Mouse (Mus musculus) right cerebral cortex, postnatal 4 days (tissue): ENCODE data around the gene Id3.

Experiments used
- DNase-seq: peaks from one replicate; pipeline ENCODE4 v3.0.0-alpha.2; 2022

The Id3 gene

DNA sequence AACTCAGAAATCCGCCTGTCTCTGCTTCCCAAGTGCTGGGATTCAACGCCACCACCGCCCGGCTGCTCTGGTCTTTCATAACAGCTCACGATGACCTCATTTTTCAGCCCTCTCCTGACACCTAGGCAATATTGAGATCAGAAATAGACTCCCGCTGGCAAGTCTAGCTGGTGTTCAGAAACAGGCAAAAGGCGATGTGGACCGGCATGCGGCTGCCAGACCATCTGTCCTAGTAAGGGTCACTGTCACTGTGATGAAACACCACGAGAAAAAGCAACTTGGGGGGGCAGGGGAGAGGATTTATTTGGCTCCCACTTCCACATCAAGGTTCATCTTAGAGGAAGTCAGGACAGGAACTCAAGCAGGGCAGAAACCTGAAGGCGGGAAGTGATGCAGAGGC is 17.8 kb upstream of the Id3 start:
- DNase-seq, result no peak

DNA sequence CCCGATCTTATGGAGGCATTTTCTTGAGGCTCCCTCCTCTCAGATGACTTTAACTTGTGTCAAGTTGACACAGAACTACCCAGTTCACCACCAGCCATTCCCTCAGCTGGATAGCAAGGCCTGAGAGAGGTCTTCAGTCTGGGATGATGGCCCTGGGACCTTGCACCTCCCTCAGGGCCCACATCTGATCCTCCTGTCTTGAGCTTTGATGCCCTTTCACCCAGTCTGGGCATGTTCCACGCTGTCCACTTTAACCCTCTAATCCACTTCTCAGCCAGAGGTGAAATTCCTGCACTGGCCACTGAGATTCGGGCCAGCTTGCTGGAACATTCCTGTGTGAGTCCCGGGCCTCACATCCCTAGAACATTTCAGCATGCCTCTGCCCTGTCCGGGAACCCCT is 17.3 kb upstream of the Id3 start:
- no peak for DNase-seq

DNA sequence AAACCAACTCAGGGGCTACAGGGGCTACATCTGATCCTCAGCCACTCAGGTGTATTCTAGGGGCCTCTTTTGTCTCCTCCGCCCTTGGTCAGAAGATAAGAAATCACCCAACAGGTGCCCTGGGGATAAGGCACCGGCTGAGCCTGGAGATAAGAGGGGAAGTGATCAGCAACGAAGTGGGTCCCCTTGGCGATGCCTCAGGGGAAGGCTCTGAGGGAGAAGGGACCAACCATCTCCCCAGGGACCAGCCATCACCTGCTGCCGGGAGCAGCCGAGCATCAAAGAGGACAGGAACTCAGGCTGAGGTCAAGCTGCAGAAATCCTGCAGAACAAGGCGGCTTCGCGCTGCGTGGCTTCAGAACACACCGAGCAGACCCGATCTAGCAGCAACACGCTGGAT is 15.6 kb upstream of the Id3 start:
- DNase-seq, result no peak

DNA sequence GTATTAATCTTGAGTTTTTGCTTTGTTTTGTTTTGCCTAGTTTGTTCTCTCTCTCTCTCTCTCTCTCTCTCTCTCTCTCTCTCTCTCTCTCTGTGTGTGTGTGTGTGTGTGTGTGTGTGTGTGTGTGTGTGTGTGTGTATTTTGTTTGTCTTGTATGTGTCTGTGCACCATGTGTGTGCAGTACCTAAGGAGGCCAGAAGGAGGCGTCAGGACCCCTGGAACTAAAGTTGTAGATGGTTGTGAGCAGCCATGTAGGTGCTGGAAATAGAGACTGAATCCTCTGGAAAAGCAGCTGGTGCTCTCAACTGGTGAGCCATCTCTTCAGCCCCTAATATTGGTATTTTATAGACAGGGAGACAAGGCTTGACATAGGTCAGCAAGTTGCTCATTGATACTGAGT is 13.5 kb upstream of the Id3 start:
- DNase-seq, result no peak

DNA sequence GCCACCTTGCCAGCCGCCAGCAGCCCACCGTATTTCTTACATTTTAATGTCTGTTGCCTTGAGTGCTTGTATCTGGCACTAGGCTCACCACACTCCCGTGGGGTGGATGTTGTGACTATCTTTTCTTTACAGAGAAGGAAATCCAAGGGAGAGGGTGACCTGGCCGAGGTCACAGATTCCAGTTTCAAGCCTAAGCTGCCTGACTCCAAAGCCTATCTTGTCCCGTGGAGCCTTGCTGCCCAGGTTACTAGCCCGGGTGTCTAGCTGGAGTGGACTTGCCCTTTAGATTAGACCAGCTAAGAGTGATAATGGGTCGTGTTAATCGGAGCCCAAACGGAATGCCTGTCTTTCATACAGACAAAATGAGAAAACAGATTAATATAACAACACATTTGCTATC is 9.5 kb upstream of the Id3 start:
- no peak for DNase-seq

GRCm38 (mm10) chr4:136134418-136134977 is 8.8 kb upstream of the Id3 start:
- DNase-seq, result no peak

DNA sequence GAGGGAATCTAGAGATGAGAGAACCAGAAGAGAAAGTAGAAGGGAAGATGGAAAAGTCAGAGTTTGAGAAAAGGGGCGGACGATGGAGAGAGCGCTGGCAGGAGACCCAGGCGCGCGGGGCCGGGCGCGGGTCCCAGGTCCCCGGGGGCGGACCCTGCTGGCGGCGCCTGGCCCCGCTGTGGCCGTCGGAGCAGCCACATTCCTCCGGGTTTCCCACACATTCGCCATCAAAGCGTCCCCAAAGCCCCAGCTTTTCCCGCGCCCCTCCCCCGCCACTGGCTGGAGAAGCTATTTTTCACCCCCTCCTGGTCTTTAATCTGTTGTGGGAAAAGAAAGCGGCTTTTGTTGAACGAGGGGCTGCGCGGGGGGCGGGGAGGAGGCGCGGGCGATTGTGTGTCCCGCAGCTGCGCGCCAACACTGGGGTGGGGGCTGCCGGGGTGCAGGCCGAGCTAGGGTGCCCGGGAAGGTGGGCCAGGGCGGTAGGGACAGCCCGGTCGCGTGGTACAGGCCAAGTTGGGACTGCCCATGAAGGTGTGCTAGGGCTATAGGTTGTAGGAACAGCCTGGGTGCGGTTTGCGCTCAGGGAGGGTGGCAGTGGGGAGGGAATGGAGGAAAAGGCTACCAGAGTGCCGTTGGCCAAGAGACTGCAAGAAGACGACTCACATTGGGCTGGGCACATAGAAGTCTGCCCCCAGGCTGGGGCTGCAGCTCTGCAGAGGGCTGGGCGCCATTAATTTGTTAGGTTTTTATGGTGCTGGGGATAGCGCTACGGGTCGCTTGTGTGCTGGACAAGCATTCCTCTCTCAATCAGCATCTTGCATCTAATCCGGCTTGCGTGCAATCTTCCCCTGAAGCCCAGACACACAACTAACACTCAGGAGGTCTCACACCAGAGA is 8.1 kb upstream of the Id3 start:
- DNase-seq, result peak; percentile 80

- DNase-seq, result no peak
These were observed 7.2 kb upstream of the Id3 start for GRCm38 (mm10) chr4:136135874-136136728.

- no peak for DNase-seq
These were observed 3.8 kb upstream of the Id3 start for GRCm38 (mm10) chr4:136139326-136140110.

GRCm38 (mm10) chr4:136140327-136141250 is 2.7 kb upstream of the Id3 start:
- peak; percentile 68 for DNase-seq

- no peak for DNase-seq
These were observed 767 bp upstream of the Id3 start for GRCm38 (mm10) chr4:136142267-136143192.

- no peak for DNase-seq
These were observed 1.0 kb downstream of the Id3 start for GRCm38 (mm10) chr4:136144126-136144926.

GRCm38 (mm10) chr4:136144927-136145292 is 1.6 kb downstream of the Id3 start:
- DNase-seq, result no peak

DNA sequence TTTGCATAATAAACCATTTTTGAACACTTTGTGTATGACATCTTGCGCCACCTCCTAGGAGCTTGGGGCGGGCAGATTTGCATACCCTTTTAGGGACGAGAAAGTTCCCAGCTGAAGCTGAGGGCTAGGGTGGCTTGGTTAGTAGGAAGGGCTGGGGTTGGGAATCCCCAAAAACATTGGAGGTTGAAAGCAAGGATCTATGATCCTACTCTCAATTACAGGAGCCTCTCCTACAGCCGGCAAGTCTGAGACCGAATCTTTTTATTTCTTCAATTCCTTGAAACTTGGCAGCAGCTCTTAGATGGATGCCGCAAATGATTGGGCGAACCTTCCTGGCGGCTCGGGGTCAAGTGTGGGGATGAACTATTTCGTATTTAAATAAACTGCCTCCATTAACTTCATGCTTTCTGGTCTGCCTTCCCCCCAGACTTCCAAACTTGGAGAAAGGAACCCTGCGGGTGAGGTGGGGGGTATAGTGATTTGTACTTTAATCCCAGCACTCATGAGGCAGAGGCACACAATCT is 2.1 kb downstream of the Id3 start:
- no peak for DNase-seq

DNA sequence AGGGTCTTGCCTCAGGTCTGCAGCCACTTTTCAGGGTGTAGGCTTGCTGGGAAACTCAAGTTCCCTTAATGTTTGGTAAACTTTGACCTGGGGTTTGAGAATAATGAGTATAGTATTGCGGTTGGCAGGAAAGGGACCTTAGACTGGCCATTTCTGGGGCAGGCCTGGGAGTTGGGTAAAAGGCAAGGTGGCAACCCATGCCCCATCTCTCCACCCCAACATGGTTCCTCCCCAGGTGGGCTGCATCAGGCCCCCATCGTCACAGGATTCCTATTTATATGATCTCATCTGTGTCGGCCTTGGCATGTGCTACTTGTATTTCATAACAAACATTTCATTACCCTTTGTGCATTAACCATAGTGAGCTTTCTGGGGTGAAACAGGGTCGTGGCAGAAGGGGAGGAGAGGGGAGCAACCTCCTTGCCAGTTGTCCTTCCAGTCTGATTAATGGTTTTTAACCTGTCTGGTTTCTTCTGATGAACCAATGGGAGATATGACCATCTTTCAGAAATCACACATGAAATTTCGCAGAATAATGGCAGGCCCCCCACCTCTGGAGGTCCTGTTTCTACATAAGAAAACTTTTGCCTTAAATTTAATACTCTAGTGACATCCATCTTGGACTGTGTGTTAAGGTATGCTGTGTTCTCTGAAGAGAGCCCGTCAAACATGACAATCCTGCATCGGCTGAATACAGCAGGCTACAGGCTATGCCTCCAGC is 2.9 kb downstream of the Id3 start:
- no peak for DNase-seq

- no peak for DNase-seq
These were observed 3.4 kb downstream of the Id3 start for GRCm38 (mm10) chr4:136146712-136147154.

GRCm38 (mm10) chr4:136147436-136148135 is 4.3 kb downstream of the Id3 start:
- peak; percentile 62 for DNase-seq
